Mouse (Mus musculus) gonadal fat pad, adult 2 months (tissue): ENCODE measurements at regions not wholly inside any gene's neighbourhood (a gene's known extent, or its start where the extent isn't known, plus 50 kb on each side); places are given as distances from the start of the nearest gene placed in this dataset.

Experiments
- DNase-seq: peaks from one replicate; pipeline ENCODE4 v3.0.0-alpha.2; 2012; ENCODE audit warnings: low read depth

GRCm38 (mm10) chr16:76453457-76454200 is 80.0 kb upstream of the Nrip1 start:
- DNase-seq: no peak

DNA sequence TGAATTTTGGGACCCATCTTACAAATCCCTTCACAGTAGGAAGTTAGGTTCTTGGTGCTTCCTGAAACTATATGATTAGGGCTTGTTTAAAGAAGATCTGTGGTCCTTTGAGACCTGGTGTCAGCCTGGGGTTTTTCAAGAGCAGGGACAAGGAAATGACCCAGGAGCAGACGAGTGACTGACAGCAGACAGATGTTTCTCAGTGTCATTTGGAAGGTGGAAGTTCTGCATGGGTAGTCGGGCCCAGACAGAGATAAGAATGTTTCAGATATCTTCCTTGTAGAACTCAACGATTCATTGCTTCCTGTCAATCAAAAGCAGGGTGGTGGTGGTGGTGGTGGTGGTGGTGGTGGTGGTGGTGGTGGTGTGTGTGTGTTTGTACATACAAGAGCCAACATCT is 75.1 kb upstream of the Nrip1 start:
- DNase-seq: no peak

GRCm38 (mm10) chr16:76447033-76447432 is 73.4 kb upstream of the Nrip1 start:
- no peak for DNase-seq

- no peak for DNase-seq
These were observed 71.0 kb upstream of the Nrip1 start for GRCm38 (mm10) chr16:76444668-76445067.

DNA sequence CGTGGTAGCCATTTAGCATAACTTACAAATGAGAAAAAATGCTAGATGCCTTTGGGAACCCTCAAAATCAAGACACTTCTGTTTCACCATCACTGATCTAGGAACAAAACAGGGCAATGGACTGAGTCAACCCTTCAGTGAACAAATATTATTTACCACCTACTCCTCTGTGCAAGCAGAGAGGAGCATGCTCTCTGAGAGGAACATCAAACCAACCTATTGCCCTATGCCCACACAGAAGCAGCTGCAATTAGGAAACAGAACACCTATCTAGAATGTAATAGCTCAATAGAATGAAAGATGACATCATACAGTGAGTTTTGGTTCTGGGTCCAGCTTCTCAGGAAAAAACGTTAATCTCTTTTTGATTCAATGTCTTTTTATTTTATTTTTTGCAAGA is 69.0 kb upstream of the Nrip1 start:
- no peak for DNase-seq

DNA sequence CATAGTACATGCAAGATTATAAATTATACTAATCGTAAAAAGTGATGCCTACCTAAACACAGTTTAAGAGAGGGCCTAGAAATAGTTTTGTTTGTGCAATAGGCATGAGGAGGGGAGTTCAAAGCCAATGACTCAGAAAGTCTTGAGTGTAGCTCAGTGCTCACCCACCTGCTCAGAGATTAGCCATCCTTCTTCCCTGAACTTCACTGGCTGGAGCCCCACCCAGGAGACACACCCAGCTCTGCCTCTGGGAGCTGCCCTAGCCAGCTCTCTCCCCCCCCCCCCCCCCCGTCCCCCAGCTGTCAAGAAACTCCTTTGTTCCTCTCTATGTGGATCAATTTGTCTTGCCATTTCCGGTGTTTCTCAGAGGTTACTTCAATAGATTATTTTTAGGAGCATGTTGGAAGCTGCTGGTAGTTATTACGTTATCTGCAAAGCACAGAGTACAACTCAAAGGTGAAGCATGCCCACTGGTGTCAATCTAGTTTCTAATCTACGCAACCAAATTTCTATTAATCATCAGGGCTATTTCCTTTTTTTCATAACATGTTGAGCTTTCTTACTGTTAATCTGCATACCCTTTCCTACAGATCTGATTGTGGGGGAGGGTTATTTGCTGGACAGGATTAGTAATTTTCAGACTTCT is 68.3 kb upstream of the Nrip1 start:
- DNase-seq: no peak

GRCm38 (mm10) chr16:76438093-76438883 is 64.7 kb upstream of the Nrip1 start:
- no peak for DNase-seq

GRCm38 (mm10) chr16:76436290-76436689 is 62.7 kb upstream of the Nrip1 start:
- no peak for DNase-seq

GRCm38 (mm10) chr16:76433076-76433825 is 59.6 kb upstream of the Nrip1 start:
- no peak for DNase-seq

DNA sequence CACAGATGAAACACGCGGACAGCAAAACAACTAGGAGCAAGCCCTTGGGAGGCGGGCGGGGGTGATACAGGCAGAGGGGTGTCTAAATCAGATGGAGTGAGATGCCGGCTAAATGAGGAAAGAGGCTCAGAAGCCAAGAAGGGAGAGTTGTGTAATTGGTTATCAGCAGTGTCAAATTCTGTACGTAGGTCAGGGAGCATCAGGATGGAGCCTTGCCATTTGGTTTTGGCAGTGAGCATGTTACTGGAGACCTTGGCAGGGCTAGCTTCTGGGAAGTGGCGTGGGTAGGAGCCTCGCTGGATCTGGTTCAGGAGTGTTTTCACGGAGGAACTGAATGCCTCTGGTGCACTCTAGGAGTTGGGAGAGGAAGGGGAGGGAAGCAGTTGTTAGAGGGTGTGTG is 58.7 kb upstream of the Nrip1 start:
- DNase-seq: no peak

- DNase-seq: no peak
These were observed 55.5 kb upstream of the Nrip1 start for GRCm38 (mm10) chr16:76429156-76429555.

GRCm38 (mm10) chr16:76423964-76424363 is 50.3 kb upstream of the Nrip1 start:
- DNase-seq: peak; percentile 75
